Mouse (Mus musculus): ENCODE data around the gene Lrguk. TPM values are rescaled to one million over a fixed set of nuclear protein-coding genes. Genes with fewer than 3 reads are reported as not detected.

Lrguk gene
- total RNA-seq, 2 experiments from 2014 or later: 0.81 TPM; not detected in 1

- ATAC-seq (replicated peaks; ENCODE audit: poor library complexity): no peak
Observed at GRCm38 (mm10) chr6:34059741-34060140, 30.5 kb downstream of the Lrguk start.

- ATAC-seq (replicated peaks; ENCODE audit: poor library complexity): no peak
Observed at GRCm38 (mm10) chr6:34066790-34067189, 37.5 kb downstream of the Lrguk start.

GRCm38 (mm10) chr6:34067271-34067670, 38.0 kb downstream of the Lrguk start:
- ATAC-seq (replicated peaks; ENCODE audit: poor library complexity): no peak

DNA sequence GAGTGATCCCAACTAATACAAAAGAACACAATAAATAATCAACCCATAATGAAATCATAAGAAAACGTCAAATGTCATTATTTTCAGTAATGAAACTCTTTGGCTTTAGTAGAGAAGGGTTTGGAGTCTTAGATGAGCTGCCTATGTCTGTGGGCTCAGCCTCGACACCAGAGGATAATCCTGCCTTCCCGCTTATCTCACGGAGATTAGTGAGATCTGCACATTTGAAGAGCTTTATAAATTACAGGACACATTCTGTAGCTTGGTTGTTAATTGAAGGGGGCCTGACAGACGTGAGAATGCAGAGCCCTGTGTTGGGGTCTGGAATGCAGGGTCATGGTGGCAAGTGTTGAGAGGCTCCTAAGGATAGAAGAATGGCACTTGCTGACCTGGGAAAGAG, 42.7 kb downstream of the Lrguk start:
- ATAC-seq (replicated peaks; ENCODE audit: poor library complexity): no peak

DNA sequence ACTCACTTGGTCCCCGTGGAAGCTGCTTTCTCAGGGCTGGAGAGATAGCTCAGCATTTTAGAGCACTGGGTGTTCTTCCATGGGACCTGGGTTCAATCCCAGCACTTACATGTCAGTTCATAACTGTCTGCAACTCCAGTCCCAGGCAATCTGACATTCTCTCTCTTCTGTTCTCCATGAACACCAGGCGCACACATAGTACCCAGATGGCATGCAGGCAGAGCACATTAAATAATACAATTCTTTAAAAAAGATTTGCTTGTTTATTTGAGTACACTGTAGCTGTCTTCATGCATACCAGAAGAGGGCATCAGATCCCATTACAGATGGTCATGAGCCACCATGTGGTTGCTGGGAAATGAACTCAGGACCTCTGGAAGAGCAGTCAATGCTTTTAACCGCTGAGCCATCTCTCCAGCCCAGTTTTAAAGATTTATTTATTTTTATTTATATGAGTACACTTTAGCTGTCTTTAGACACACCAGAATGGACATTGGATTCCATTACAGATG, 44.7 kb downstream of the Lrguk start:
- ATAC-seq (replicated peaks; ENCODE audit: poor library complexity): no peak

GRCm38 (mm10) chr6:34075520-34075919, 46.3 kb downstream of the Lrguk start:
- no peak for ATAC-seq (replicated peaks; ENCODE audit: poor library complexity)

DNA sequence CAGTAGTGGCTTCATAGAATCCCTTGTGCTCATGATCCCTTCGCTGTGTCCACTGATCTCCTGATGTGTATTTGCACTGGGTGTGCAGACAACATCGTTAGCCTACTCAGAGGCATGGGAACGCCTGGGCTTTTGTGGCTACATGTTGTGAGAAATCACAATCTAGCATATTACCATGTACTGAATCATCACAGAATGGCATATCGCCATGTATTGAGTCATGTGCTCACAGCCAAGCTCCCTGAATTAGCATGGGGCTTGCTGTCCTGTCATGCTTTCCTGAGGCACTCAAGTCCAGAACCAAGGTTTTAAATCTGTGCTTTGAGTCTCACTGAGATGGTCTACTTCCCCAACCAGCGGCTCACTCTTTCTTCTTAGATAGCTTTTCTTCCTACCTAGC, 54.2 kb downstream of the Lrguk start:
- ATAC-seq (replicated peaks; ENCODE audit: poor library complexity): no peak

DNA sequence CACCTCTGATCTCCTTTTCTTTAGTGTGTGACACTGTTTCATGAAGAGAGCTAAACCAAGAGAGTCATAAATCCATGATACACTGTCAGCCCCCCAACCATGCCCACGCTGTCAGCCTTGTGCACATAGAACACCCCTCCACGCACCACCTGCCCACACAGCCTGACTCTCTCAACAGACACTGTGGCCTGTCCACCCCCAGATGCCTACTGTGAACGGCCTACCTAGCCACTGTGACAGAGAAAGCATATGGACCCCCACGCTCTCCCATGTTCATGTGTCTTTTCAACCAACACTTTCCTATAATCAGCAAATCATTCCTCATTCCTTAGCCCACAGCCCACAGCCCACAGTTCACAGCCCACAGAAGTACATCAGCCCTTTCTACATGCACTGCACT, 58.5 kb downstream of the Lrguk start:
- no peak for ATAC-seq (replicated peaks; ENCODE audit: poor library complexity)

GRCm38 (mm10) chr6:34088986-34089385, 59.7 kb downstream of the Lrguk start:
- no peak for ATAC-seq (replicated peaks; ENCODE audit: poor library complexity)

- no peak for ATAC-seq (replicated peaks; ENCODE audit: poor library complexity)
Observed at GRCm38 (mm10) chr6:34091537-34091936, 62.3 kb downstream of the Lrguk start.

- ATAC-seq (replicated peaks; ENCODE audit: poor library complexity): no peak
Observed at GRCm38 (mm10) chr6:34096274-34096673, 67.0 kb downstream of the Lrguk start.

- no peak for ATAC-seq (replicated peaks; ENCODE audit: poor library complexity)
Observed at GRCm38 (mm10) chr6:34096905-34097304, 67.7 kb downstream of the Lrguk start.

DNA sequence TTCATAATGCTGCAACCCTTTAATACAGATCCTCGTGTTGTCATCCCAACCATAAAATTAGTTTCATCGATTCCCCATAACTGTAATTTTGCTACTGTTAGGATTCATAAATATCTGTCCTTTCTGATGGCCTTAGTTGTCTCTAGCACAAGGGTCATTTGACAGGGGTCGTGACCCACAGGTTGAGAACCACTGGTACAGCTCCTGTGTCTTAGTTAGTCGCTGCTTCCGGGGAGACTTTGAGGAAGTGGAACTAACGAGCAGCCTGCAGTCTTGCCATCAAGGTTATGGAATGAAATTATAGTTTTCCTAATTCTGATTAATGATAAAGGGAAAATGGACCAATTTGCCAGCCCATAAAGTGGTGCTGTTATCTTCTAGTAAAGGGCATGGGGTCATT, 70.5 kb downstream of the Lrguk start:
- ATAC-seq (replicated peaks; ENCODE audit: poor library complexity): no peak

DNA sequence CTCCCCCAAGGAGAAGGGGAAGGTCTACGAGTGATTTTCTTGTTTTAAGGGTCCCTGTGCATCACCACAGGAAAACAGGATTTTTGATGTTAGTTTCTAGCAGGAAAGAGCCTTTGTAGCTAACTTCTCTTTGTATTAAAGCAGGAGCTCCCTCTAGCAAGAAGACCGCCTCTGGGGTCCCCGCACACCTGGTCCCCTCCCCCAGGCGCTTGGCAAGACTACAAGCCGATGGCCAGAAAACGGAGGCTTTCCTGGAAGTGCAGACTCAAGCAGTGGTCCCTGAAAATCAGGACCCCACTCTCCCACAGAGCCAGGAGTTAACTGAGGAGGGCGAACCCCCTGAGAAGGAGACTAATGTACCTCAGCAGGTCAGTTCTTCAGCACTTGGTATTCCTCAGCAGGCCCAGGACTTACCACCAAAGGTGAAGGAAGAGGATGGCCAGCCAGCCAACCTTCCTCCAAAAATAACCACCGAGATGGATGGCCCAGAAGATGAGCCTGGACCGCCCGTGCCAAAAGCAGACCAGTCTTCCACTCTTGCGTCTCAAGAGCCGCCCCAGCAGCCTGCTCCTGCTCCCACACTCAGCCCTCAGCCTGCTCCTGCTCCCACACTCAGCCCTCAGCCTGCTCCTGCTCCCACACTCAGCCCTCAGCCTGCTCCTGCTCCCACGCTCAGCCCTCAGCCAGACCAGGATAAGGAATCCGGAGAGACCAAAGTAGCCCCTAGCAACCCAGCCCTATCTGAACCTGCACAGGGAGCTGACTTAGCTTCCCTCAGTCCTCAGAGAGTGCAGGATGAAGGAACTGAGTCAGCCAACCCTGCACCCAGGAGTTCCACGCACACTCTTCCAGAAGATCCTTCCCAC, 72.5 kb downstream of the Lrguk start:
- no peak for ATAC-seq (replicated peaks; ENCODE audit: poor library complexity)

GRCm38 (mm10) chr6:34103251-34103920, 74.1 kb downstream of the Lrguk start:
- ATAC-seq (replicated peaks; ENCODE audit: poor library complexity): peak; percentile 52; the same call in 1 of the 2 replicates

- ATAC-seq (replicated peaks; ENCODE audit: poor library complexity): no peak
Observed at GRCm38 (mm10) chr6:34110571-34110970, 81.3 kb downstream of the Lrguk start.

DNA sequence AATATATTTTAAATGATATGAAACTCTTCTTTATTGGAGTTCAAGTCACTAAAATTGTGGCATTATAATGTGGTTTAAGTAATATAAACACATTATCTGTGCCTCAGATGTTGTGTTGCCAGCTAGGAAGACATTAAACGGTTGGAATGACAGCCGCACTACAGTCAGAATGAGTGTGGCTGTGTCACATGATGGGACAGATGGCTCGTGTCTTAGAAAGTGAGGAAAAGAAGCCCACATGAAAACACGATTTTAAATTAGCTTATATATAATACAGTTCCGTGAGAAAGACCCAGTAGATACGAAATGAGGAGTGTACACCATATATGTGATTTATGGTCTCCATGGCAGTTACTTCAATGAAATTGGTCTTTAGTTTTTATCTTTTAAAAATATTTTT, 82.2 kb downstream of the Lrguk start:
- ATAC-seq (replicated peaks; ENCODE audit: poor library complexity): no peak

DNA sequence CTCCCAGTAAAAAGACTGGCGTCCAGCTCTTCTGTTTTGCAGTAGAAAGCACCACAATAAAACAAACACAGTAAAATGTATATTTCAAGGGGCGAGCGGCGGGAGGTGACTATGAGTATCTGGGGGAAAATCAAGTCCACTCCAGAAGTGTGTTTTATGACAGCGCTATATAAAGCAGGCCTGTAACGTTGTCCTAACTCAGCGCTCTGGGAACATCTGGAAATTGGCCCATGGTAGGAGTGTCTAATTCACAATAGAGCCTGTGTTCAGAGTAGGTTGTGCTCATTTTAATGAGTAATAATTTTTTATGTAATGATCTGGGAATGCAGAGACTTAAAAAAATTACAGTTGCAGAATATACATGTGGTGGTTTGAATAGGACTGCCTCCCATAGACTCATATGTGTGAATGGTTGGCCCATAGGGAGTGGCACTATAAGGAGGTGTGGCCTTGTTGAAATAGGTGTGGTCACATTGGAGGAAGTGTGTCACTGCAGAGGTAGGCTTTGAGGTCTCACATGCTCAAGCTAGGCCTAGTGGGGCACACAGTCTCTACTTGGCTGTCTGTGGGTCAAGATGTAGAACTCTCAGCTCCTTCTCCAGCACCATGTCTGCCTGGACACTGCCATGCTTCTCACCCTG, 87.7 kb downstream of the Lrguk start:
- ATAC-seq (replicated peaks; ENCODE audit: poor library complexity): no peak

DNA sequence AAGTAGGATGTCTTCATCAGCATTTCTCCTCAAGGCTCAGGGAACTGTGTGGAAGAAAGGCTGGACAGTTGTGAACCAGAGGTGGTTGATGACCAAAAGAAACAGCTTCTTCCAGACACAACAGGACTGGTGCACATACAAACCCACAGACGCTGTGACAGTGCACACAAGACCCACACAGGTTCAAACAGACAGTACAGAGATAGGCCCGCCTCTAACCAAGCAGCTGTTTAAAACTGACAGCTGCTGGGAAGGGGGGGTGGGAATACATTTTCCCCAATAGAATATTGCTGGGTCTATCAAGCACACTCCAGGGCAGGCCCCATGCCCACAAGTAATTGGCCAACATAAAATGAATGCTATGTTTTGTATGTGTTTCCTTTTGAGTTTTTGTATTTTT, 95.2 kb downstream of the Lrguk start:
- ATAC-seq (replicated peaks; ENCODE audit: poor library complexity): no peak

GRCm38 (mm10) chr6:34129261-34129660, 100.0 kb downstream of the Lrguk start:
- peak; percentile 68 for ATAC-seq (replicated peaks; ENCODE audit: poor library complexity)

DNA sequence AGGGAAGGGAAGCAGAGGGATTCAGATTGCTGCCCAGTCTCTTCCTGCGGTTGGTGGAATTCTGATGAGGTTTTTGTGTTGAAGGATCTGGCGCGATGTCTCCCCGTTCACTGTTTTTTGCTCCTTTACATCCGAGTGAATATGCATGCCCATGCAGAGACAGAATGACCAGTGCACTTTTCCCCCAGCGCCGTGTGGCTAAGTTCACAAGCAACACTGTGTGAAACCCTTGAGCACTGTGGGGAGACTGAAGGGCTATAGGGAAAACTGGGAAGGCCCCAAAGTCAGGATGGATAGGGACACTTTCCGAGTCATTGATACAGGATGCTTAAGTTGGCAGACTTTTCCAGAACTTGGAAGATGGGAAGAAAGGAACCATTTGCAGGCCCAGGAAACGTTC, 103.1 kb downstream of the Lrguk start:
- ATAC-seq (replicated peaks; ENCODE audit: poor library complexity): no peak

DNA sequence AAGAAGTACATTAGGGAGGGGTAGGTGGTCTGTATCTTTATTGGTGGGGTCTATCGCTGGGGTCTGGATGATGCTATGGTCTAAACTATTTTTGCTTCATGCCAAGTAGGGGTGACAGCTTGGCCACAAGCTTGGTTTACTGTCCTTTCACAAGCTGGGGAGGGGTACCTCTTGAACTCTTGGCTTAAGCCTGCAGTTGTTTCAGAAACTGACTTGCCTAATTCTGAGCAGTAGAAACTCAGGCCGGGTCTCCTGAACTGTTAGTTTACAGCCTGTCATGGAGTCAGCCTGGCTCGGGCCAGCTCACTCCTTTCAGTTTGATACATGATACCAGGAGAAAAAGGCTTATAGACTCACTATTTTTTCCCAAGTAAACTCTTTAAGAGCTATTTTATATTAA, 109.1 kb downstream of the Lrguk start:
- no peak for ATAC-seq (replicated peaks; ENCODE audit: poor library complexity)

Data from megakaryocyte progenitor cell, adult 5-6 weeks (primary cell).